In genomic region chr17:84181502-84182310, GRCm38 (mm10) we compare ENCODE assay signal across 8 mouse cellular contexts. TPM values are rescaled to one million over a fixed set of nuclear protein-coding genes. Genes with fewer than 3 reads are reported as not detected.
DNase-seq lines count a peak whose midpoint lies in the region; ATAC-seq lines count a peak whose summit lies in the region.

No protein-coding gene starts in this region.

- peak overlapping the region; percentile 74 for H3K9ac ChIP-seq in heart, embryonic 13.5 days
- peak overlapping the region; percentile 31; the same call in 1 of the 2 replicates for H3K9ac ChIP-seq in kidney, embryonic 15.5 days

- 55% methylated on average over 18 of the region's 18 CpGs for WGBS in heart, embryonic 13.5 days
- WGBS in kidney, embryonic 15.5 days: 64% methylated on average over 18 of the region's 18 CpGs

- H3K27me3 ChIP-seq in heart, embryonic 13.5 days (replicated peaks): no peaks in the 10 kb centered on the region
- no peaks in the 10 kb centered on the region for H3K27me3 ChIP-seq in kidney, embryonic 15.5 days

- H3K4me2 ChIP-seq in heart, embryonic 13.5 days: peak overlapping the region; percentile 59
- peak overlapping the region; percentile 59 for H3K4me2 ChIP-seq in kidney, embryonic 15.5 days

- peak; percentile 45 for DNase-seq in ovary, postnatal 36 days (ENCODE audit: low spot score)
- no peak for DNase-seq in ovary, postnatal 10 days (ENCODE audit: low spot score)
- DNase-seq in lung, postnatal 25 days (ENCODE audit: low spot score): peak; percentile 79
- peak; percentile 68 to 76 for DNase-seq in spleen, postnatal 10 days (ENCODE audit: low spot score in 2 of 2)
- no peak for DNase-seq in frontal cortex, postnatal 36 days (ENCODE audit: low spot score in 2 of 2)

- H3K9me3 ChIP-seq in heart, embryonic 13.5 days: no peaks in the 10 kb centered on the region
- no peaks in the 10 kb centered on the region for H3K9me3 ChIP-seq in kidney, embryonic 15.5 days (replicated peaks)

- peaks cover 17% of the 10 kb centered on the region for H3K36me3 ChIP-seq in heart, embryonic 13.5 days
- peaks cover 15% of the 10 kb centered on the region; the same call in 1 of the 2 replicates for H3K36me3 ChIP-seq in kidney, embryonic 15.5 days

- ATAC-seq in heart, embryonic 13.5 days (ENCODE audit: extremely low read depth, insufficient number of reproducible peaks, low FRiP score, low TSS enrichment): no peak
- ATAC-seq in kidney, embryonic 15.5 days (replicated peaks; ENCODE audit: low FRiP score): no peak

- peak overlapping the region; percentile 95 for H3K27ac ChIP-seq in brown adipose tissue, adult 24 weeks (replicated peaks; ENCODE audit: low read depth, low read length)
- peak overlapping the region; percentile 81 for H3K27ac ChIP-seq in heart, embryonic 13.5 days (replicated peaks)
- peak overlapping the region; percentile 92 for H3K27ac ChIP-seq in kidney, embryonic 15.5 days

- peak overlapping the region; percentile 27 for H3K4me3 ChIP-seq in brown adipose tissue, adult 24 weeks (ENCODE audit: insufficient read depth, low read depth, low read length)
- peak overlapping the region; percentile 37 for H3K4me3 ChIP-seq in heart, embryonic 13.5 days
- H3K4me3 ChIP-seq in kidney, embryonic 15.5 days (replicated peaks): no peak overlapping the region

- peaks cover 16% of the 10 kb centered on the region for H3K4me1 ChIP-seq in brown adipose tissue, adult 24 weeks (ENCODE audit: control insufficient read depth, insufficient read depth, insufficient read length, low read length)
- peaks cover 53% of the 10 kb centered on the region for H3K4me1 ChIP-seq in heart, embryonic 13.5 days
- H3K4me1 ChIP-seq in kidney, embryonic 15.5 days: peaks cover 47% of the 10 kb centered on the region

RNA-seq across cellular contexts. Expression of gene Zfp36l2, which starts 6.0 kb away (rescaled TPM):
- 90.6 and 103 TPM in 2 replicates for polyA plus RNA-seq in brown adipose tissue, adult 24 weeks (2012; ENCODE audit: insufficient read depth, insufficient read length, missing spikeins)
- 5.6 and 6.2 TPM in 2 replicates for polyA plus RNA-seq in heart, embryonic 13.5 days (2015; fragmentation: Nextera tagmentation; extraction: Ambion mirVana)
- polyA plus RNA-seq in kidney, embryonic 15.5 days (2015; fragmentation: Nextera tagmentation; extraction: Ambion mirVana): 13.7 and 14.7 TPM in 2 replicates

Comparison
In these comparisons a context has a peak if more than half of its experiments do, and no peak if none do; other contexts are left out.
1. DNase-seq: peak in ovary, postnatal 36 days (single experiment), lung, postnatal 25 days (single experiment) and spleen, postnatal 10 days (2 of 2); none in ovary, postnatal 10 days (single experiment) and frontal cortex, postnatal 36 days (0 of 2).
2. Peak in every context shown above with its lines, with median percentiles within 50 percentile points of each other: H3K27ac ChIP-seq.